Mouse (Mus musculus): Measurements from ENCODE around the gene Rgr. TPM values are rescaled to one million over a fixed set of nuclear protein-coding genes. Genes with fewer than 3 reads are reported as not detected.
"Not testable (repeated sequence)": the region's sequence is repeated elsewhere in the genome, so short reads cannot be mapped to it uniquely, and the experiment has no call there.

Rgr gene
- total and polyA plus RNA-seq, 2 experiments from 2014 or later, result 0.10 to 0.35 TPM

GRCm38 (mm10) chr14:37003431-37004095 is 45.2 kb downstream of the Rgr start:
- Histone ChIP-seq H3K4me3 (ENCODE audit: low read depth, low read length) (no peak overlapping the region), H3K4me1 (ENCODE audit: insufficient read depth) (no peaks in the 10 kb centered on the region), H3K4me2 (ENCODE audit: low read depth) (no peak overlapping the region), H3K36me3 (ENCODE audit: insufficient read depth) (no peaks in the 10 kb centered on the region), H3K27me3 (ENCODE audit: insufficient read depth, low read length) (no peaks in the 10 kb centered on the region), H3K9me3 (ENCODE audit: low read length) (no peaks in the 10 kb centered on the region), H3K27ac (ENCODE audit: low read depth, low read length) (no peak overlapping the region), H3K9ac (no peak overlapping the region)
- no peak for TF ChIP-seq CTCF (IDR thresholded peaks at IDR 0.05; ENCODE audit: low read depth)
- 67% methylated on average over 8 of the region's 8 CpGs for WGBS
- ATAC-seq, result no peak; the same call in 1 of the 2 replicates
- peak; percentile 27 for DNase-seq

- Histone ChIP-seq H3K4me2 (ENCODE audit: low read depth) (no peak overlapping the region), H3K4me3 (ENCODE audit: low read depth, low read length) (no peak overlapping the region), H3K27ac (ENCODE audit: low read depth, low read length) (no peak overlapping the region), H3K4me1 (ENCODE audit: insufficient read depth) (no peaks in the 10 kb centered on the region), H3K36me3 (ENCODE audit: insufficient read depth) (no peaks in the 10 kb centered on the region), H3K27me3 (ENCODE audit: insufficient read depth, low read length) (no peaks in the 10 kb centered on the region), H3K9ac (no peak overlapping the region), H3K9me3 (ENCODE audit: low read length) (no peaks in the 10 kb centered on the region)
- 51% methylated on average over 2 of the region's 2 CpGs for WGBS
- TF ChIP-seq CTCF (IDR thresholded peaks at IDR 0.05; ENCODE audit: low read depth), result no peak
- DNase-seq (no peak), ATAC-seq (peak; percentile 42; the same call in 1 of the 2 replicates)
Observed at GRCm38 (mm10) chr14:37002852-37003251, 45.9 kb downstream of the Rgr start.

- 92% methylated on average over 6 of the region's 6 CpGs for WGBS
- not testable (repeated sequence) for H3K27me3 ChIP-seq (ENCODE audit: insufficient read depth, low read length)
Observed at GRCm38 (mm10) chr14:37000780-37001179, 48.0 kb downstream of the Rgr start.

GRCm38 (mm10) chr14:36989784-36990183 is 59.0 kb downstream of the Rgr start:
- H3K9me3 ChIP-seq (ENCODE audit: low read length), result no peaks in the 10 kb centered on the region
- H3K4me3 ChIP-seq (ENCODE audit: low read depth, low read length), result no peak overlapping the region

More at GRCm38 (mm10) chr14:37000780-37001179, 48.0 kb downstream of the Rgr start:
- ATAC-seq; H3K9ac ChIP-seq; H3K9me3 ChIP-seq (ENCODE audit: low read length); H3K4me3 ChIP-seq (ENCODE audit: low read depth, low read length); H3K36me3 ChIP-seq (ENCODE audit: insufficient read depth); H3K27ac ChIP-seq (ENCODE audit: low read depth, low read length); H3K4me1 ChIP-seq (ENCODE audit: insufficient read depth); DNase-seq; H3K4me2 ChIP-seq (ENCODE audit: low read depth): not testable (repeated sequence)

GRCm38 (mm10) chr14:36985693-36986092 is 63.1 kb downstream of the Rgr start:
- Histone ChIP-seq H3K36me3 (ENCODE audit: insufficient read depth) (no peaks in the 10 kb centered on the region), H3K4me3 (ENCODE audit: low read depth, low read length) (no peak overlapping the region), H3K27me3 (ENCODE audit: insufficient read depth, low read length) (no peaks in the 10 kb centered on the region), H3K4me2 (ENCODE audit: low read depth) (no peak overlapping the region), H3K4me1 (ENCODE audit: insufficient read depth) (no peaks in the 10 kb centered on the region), H3K27ac (ENCODE audit: low read depth, low read length) (no peak overlapping the region), H3K9me3 (ENCODE audit: low read length) (no peaks in the 10 kb centered on the region), H3K9ac (no peak overlapping the region)
- DNase-seq, result no peak
- no peak for ATAC-seq
- no peak for TF ChIP-seq CTCF (IDR thresholded peaks at IDR 0.05; ENCODE audit: low read depth)
- 82% methylated on average over 3 of the region's 3 CpGs for WGBS

More at GRCm38 (mm10) chr14:36989784-36990183, 59.0 kb downstream of the Rgr start:
- Histone ChIP-seq H3K27me3 (ENCODE audit: insufficient read depth, low read length) (no peaks in the 10 kb centered on the region), H3K36me3 (ENCODE audit: insufficient read depth) (no peaks in the 10 kb centered on the region), H3K4me2 (ENCODE audit: low read depth) (no peak overlapping the region), H3K27ac (ENCODE audit: low read depth, low read length) (no peak overlapping the region), H3K9ac (no peak overlapping the region), H3K4me1 (ENCODE audit: insufficient read depth) (no peaks in the 10 kb centered on the region)
- no peak for TF ChIP-seq CTCF (IDR thresholded peaks at IDR 0.05; ENCODE audit: low read depth)
- DNase-seq, result no peak
- no peak for ATAC-seq

Other genes starting within 250 kb of the Rgr start
- 88.8 and 98.3 TPM in 2 replicates for gene Ccser2, start 80.2 kb downstream of the Rgr start, total RNA-seq (2014; rRNA removed)
- gene Ccser2, start 80.2 kb downstream of the Rgr start, polyA plus RNA-seq (2015; fragmentation: Nextera tagmentation; extraction: Ambion mirVana), result 73.1 and 101 TPM in 2 replicates
- gene Lrit1, start 5.9 kb upstream of the Rgr start, total RNA-seq (2014; rRNA removed), result not detected in 2 replicates
- gene Lrit1, start 5.9 kb upstream of the Rgr start, polyA plus RNA-seq (2015; fragmentation: Nextera tagmentation; extraction: Ambion mirVana), result not detected in 2 replicates
- gene Lrit2, start 19.0 kb upstream of the Rgr start, total RNA-seq (2014; rRNA removed), result not detected in 2 replicates
- gene Lrit2, start 19.0 kb upstream of the Rgr start, polyA plus RNA-seq (2015; fragmentation: Nextera tagmentation; extraction: Ambion mirVana), result not detected in 2 replicates
- 12.5 and 16.3 TPM in 2 replicates for gene Cdhr1, start 49.4 kb upstream of the Rgr start, total RNA-seq (2014; rRNA removed)
- 10.1 and 14.4 TPM in 2 replicates for gene Cdhr1, start 49.4 kb upstream of the Rgr start, polyA plus RNA-seq (2015; fragmentation: Nextera tagmentation; extraction: Ambion mirVana)
- gene 2610528A11Rik, start 65.1 kb upstream of the Rgr start, total RNA-seq (2014; rRNA removed), result 1.2 TPM in 1 of 2 replicates, not detected in the other
- 0.28 and 1.4 TPM in 2 replicates for gene 2610528A11Rik, start 65.1 kb upstream of the Rgr start, polyA plus RNA-seq (2015; fragmentation: Nextera tagmentation; extraction: Ambion mirVana)
- 70.2 and 85.8 TPM in 2 replicates for gene Ghitm, start 86.3 kb upstream of the Rgr start, total RNA-seq (2014; rRNA removed)
- 148 and 187 TPM in 2 replicates for gene Ghitm, start 86.3 kb upstream of the Rgr start, polyA plus RNA-seq (2015; fragmentation: Nextera tagmentation; extraction: Ambion mirVana)